Mouse (Mus musculus) limb, embryonic 15.5 days (tissue): ENCODE results near the gene Cdk11b. TPM values are rescaled to one million over a fixed set of nuclear protein-coding genes. Genes with fewer than 3 reads are reported as not detected.
"Not testable (repeated sequence)": the region's sequence is repeated elsewhere in the genome, so short reads cannot be mapped to it uniquely, and the experiment has no call there.

Source experiments
- ATAC-seq: fragments of 200-750 bp; cut with Nextera tagmentation; 2 replicates; pipeline ENCODE4 v1.8.0; 2017; ENCODE audit warnings: low read depth, moderate TSS enrichment; ENCODE audit not compliant: insufficient number of reproducible peaks, low FRiP score, low TSS enrichment
- H3K27ac ChIP-seq: fragments of 300-500 bp; sonication (generic); 2 replicates; pipeline ENCODE4 v1.5.1; 2015; ENCODE audit warnings: moderate library complexity, mild to moderate bottlenecking, inconsistent platforms
- H3K27me3 ChIP-seq: fragments of 300-500 bp; sonication (generic); 2 replicates; pipeline ENCODE4 v1.6.1; 2015; ENCODE audit warnings: inconsistent platforms
- H3K36me3 ChIP-seq: fragments of 300-500 bp; sonication (generic); 2 replicates; pipeline ENCODE4 v1.6.1; 2015; ENCODE audit warnings: inconsistent platforms
- H3K4me1 ChIP-seq: fragments of 300-500 bp; sonication (generic); 2 replicates; pipeline ENCODE4 v1.6.1; 2015; ENCODE audit warnings: inconsistent platforms
- H3K4me2 ChIP-seq: fragments of 300-500 bp; sonication (generic); 2 replicates; pipeline ENCODE4 v1.6.1; 2015; ENCODE audit warnings: mild to moderate bottlenecking, inconsistent platforms
- H3K4me3 ChIP-seq: fragments of 300-500 bp; sonication (generic); 2 replicates; pipeline ENCODE4 v1.5.1; 2015; ENCODE audit warnings: mild to moderate bottlenecking, inconsistent platforms
- H3K9ac ChIP-seq: fragments of 300-500 bp; sonication (generic); 2 replicates; pipeline ENCODE4 v1.6.1; 2015; ENCODE audit warnings: inconsistent platforms
- H3K9me3 ChIP-seq: fragments of 300-500 bp; sonication (generic); 2 replicates; pipeline ENCODE4 v1.6.1; 2016; ENCODE audit warnings: inconsistent platforms
- WGBS: fragments of 180-500 bp; shearing (Covaris S2); methylation state at CpG from one replicate; pipeline ENCODE4 v1.1.7; 2015; 5-methylcytosine and 5-hydroxymethylcytosine counted together
- polyA plus RNA-seq: library from polyadenylated mRNA; unstranded; fragments of >200 nt; fragmentation: Nextera tagmentation; extraction: Ambion mirVana; gene quantifications from 2 replicates; pipeline ENCODE4 v1.2.1, GENCODE M21; 2015

Cdk11b gene
- polyA plus RNA-seq, 1 experiment from 2014 or later, result 58.8 TPM

DNA sequence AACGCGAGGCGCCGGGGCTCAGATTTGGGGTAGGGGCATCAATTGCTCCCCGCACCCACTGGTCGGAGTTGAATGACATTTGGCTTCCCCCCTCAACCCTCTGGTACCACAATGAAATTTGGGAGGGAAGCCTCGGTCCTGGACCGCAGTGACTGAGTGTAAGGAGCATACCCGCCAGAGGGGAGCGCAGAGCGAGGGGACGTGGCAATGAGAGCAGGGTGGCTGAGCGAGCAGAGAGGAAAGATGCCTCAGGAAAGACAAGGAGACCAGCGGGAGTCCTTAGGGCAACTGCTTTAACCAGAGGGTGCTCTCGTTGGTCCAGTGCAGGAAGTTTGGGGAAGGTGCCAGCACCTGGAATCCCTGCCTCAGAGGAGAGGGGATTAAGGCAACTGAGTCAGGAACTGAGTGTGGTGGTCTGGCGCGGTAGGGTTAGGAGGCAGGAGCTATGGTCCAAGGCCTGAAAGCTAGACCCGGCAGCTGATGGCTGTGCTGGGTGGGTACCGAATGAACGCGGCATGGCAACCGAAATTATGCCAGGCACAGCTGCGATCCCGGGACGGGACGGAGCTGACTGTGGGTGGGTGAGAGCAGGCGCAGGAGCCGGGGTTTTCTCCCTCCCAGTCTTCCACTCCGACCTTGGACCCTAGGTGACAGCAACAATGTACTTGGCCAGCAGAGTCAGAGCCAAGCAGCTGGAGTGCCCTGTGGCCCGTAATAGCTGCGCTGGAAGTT lies 29.0 kb downstream of the Cdk11b start:
- 3% methylated on average over 31 of the region's 31 CpGs for WGBS
- peaks cover 59% of the 10 kb centered on the region for H3K36me3 ChIP-seq
- peak overlapping the region; percentile 92 for H3K4me2 ChIP-seq

DNA sequence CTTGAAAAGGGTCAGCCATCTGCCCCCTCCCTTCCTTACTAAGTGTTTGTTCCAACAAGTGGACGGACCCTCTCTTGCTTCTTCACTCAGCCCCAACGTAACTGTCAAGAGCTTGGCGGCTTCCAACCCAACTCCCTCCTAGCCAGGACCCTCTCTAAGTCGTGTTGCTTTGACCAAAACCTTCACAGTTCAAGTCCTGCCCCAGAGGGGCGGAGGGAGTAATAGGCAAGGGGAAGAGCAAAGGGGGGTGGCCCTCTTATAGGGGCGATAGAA lies 29.5 kb downstream of the Cdk11b start:
- H3K4me3 ChIP-seq, result peak overlapping the region; percentile 46
- peaks cover 59% of the 10 kb centered on the region for H3K36me3 ChIP-seq
- H3K27me3 ChIP-seq, result peaks cover 62% of the 10 kb centered on the region
- H3K9ac ChIP-seq, result peak overlapping the region; percentile 14; the same call in 1 of the 2 replicates
- H3K27ac ChIP-seq, result no peak overlapping the region
- H3K4me2 ChIP-seq, result peak overlapping the region; percentile 92
- no peaks in the 10 kb centered on the region for H3K9me3 ChIP-seq
- peaks cover 43% of the 10 kb centered on the region for H3K4me1 ChIP-seq
- whole genome bisulfite sequencing, result 3% methylated on average over 6 of the region's 6 CpGs
- no peak for ATAC-seq

More for the DNA sequence above, 29.0 kb downstream of the Cdk11b start:
- Histone ChIP-seq H3K4me1 (peaks cover 43% of the 10 kb centered on the region), H3K9ac (peak overlapping the region; percentile 57), H3K27me3 (peaks cover 62% of the 10 kb centered on the region), H3K4me3 (peak overlapping the region; percentile 46), H3K9me3 (no peaks in the 10 kb centered on the region), H3K27ac (peak overlapping the region; percentile 33; the same call in 1 of the 2 replicates)
- 0 out of 2 replicates have a peak, but pooled peaks have one; percentile 30 for ATAC-seq

GRCm38 (mm10) chr4:155654456-155655298 lies 30.0 kb downstream of the Cdk11b start:
- Histone ChIP-seq H3K36me3 (peaks cover 59% of the 10 kb centered on the region), H3K27me3 (peaks cover 62% of the 10 kb centered on the region), H3K4me1 (peaks cover 43% of the 10 kb centered on the region), H3K9me3 (no peaks in the 10 kb centered on the region), H3K4me3 (peak overlapping the region; percentile 46), H3K9ac (peak overlapping the region; percentile 44), H3K4me2 (peak overlapping the region; percentile 92), H3K27ac (no peak overlapping the region)
- ATAC-seq, result no peak
- 2% methylated on average over 52 of the region's 52 CpGs for WGBS

DNA sequence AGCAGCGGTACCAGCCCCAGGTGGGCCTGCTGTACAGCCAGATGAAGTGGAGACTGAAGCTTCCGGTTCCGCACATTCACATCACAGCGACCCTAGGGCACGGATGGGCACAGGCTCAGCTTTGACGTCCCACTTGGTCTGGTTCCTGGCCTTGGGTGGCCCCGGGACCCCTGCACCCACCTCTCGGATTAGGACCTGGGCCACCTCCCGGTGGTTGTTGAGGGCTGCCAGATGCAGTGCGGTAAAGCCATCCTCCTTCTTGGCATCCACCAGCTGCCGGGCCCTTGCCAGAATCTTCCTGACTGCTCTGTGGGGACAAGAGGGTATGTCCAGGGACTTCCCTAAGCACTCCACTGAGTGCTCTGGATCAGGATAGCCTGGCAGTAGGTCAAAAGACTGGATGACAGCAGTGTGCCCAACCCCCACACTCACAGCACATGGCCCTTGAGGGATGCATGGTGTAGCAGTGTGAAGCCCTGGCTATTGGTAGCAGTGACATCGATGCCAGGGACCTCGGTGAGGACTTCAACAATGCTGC lies 31.6 kb downstream of the Cdk11b start:
- Histone ChIP-seq H3K9ac (no peak overlapping the region), H3K27ac (no peak overlapping the region), H3K4me3 (no peak overlapping the region), H3K4me1 (peaks cover 43% of the 10 kb centered on the region), H3K27me3 (peaks cover 52% of the 10 kb centered on the region), H3K9me3 (no peaks in the 10 kb centered on the region), H3K4me2 (no peak overlapping the region), H3K36me3 (peaks cover 56% of the 10 kb centered on the region)
- WGBS, result 91% methylated on average over 13 of the region's 13 CpGs
- no peak for ATAC-seq

DNA sequence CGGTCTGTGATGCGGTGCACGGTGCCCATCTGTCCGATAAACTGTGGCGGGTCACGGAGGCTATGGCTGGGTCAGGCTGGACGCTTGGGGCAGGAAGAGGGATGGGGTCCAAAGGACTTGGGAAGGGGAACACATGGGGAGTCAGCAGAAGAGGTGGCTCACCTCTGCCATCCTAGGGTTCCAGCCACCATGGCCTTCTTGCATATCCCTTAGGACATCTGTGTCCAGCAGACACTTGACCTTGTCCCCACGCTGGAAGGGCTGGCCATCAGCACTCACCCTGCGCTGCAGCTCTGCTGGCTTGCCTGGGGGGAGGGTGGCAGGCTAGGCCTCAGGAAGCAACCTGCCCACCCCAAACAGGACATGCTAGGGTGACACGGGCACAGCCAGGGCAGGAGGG lies 34.3 kb downstream of the Cdk11b start:
- Histone ChIP-seq H3K36me3 (peaks cover 55% of the 10 kb centered on the region), H3K4me3 (no peak overlapping the region), H3K4me2 (no peak overlapping the region), H3K27ac (no peak overlapping the region), H3K4me1 (peaks cover 17% of the 10 kb centered on the region), H3K27me3 (peaks cover 27% of the 10 kb centered on the region), H3K9ac (no peak overlapping the region), H3K9me3 (no peaks in the 10 kb centered on the region)
- 93% methylated on average over 10 of the region's 10 CpGs for WGBS
- no peak for ATAC-seq

GRCm38 (mm10) chr4:155660641-155661040 lies 36.0 kb downstream of the Cdk11b start:
- H3K4me3 ChIP-seq, result no peak overlapping the region
- no peak overlapping the region for H3K9ac ChIP-seq
- no peak for ATAC-seq
- no peak overlapping the region for H3K4me2 ChIP-seq
- H3K27ac ChIP-seq, result no peak overlapping the region
- H3K27me3 ChIP-seq, result peaks cover 10% of the 10 kb centered on the region
- 0 out of 2 replicates have a peak, but pooled peaks cover under 1% of the 10 kb centered on the region for H3K4me1 ChIP-seq
- H3K36me3 ChIP-seq, result peaks cover 70% of the 10 kb centered on the region
- H3K9me3 ChIP-seq, result no peaks in the 10 kb centered on the region
- 85% methylated on average over 12 of the region's 12 CpGs for WGBS

GRCm38 (mm10) chr4:155666903-155667302 lies 42.2 kb downstream of the Cdk11b start:
- Histone ChIP-seq H3K4me2 (no peak overlapping the region), H3K4me3 (no peak overlapping the region), H3K36me3 (peaks cover 30% of the 10 kb centered on the region), H3K4me1 (peaks cover 12% of the 10 kb centered on the region), H3K9me3 (no peaks in the 10 kb centered on the region), H3K27ac (no peak overlapping the region), H3K27me3 (no peaks in the 10 kb centered on the region), H3K9ac (no peak overlapping the region)
- ATAC-seq, result no peak

DNA sequence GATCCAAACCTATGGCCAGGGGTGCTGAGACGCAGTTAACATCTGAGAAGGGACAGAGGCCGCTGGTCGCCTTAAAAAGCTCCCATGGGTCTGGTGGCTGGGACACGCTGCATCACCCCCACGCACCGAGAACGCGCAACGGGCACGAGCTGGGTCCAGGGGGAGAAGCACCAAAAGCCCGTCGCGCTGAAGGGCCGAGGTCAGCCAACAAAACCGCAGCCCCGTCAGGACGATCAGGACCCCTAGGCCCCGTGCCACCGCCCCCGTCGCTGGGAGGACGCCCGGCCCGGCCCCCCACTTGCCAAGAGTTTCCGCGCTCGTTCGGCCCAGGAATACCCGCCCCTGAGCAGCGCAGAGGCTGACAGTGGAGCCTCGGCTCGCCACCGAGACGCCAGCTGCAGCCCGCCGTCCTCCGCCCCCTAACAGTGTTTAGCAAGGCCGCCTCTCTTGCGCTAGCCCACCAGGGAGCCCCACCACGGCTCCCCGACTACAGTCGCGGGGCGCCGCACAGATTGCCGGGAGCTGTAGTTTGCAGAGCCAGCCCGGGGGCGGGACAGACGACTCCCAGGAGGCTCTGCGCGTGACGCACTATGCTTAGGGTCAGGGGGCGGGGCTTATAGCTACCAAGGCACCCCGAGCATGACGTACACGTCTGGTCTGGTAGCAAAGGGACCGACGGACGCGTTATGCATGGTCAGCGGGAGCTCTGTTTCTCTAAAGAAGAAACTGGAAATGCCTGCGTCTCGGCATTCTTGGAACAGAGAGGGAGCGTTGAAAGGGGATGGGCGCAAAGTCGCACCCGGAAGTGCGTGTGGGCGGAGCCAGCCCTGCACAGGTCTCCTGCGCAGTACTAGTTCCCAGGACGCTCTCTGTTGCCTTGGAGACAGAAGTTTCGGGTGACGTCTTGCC lies 44.3 kb downstream of the Cdk11b start, which contains the start of gene Mib2:
Gene Mib2 (minus strand): TSS at position 510 of the 909 bp plus-strand sequence.
- H3K4me1 ChIP-seq, result peaks cover 12% of the 10 kb centered on the region
- H3K4me3 ChIP-seq, result peak within 1 kb of the TSS; percentile 66
- peak within 1 kb of the TSS; percentile 65 for H3K9ac ChIP-seq
- no peaks in the 10 kb centered on the region for H3K27me3 ChIP-seq
- peaks cover 24% of the 10 kb centered on the region for H3K36me3 ChIP-seq
- H3K9me3 ChIP-seq, result no peaks in the 10 kb centered on the region
- ATAC-seq, result peak; percentile 99
- peak within 1 kb of the TSS; percentile 73 for H3K4me2 ChIP-seq
- WGBS, result under 1% methylated on average over 73 of the region's 73 CpGs
- H3K27ac ChIP-seq, result peak within 1 kb of the TSS; percentile 80

DNA sequence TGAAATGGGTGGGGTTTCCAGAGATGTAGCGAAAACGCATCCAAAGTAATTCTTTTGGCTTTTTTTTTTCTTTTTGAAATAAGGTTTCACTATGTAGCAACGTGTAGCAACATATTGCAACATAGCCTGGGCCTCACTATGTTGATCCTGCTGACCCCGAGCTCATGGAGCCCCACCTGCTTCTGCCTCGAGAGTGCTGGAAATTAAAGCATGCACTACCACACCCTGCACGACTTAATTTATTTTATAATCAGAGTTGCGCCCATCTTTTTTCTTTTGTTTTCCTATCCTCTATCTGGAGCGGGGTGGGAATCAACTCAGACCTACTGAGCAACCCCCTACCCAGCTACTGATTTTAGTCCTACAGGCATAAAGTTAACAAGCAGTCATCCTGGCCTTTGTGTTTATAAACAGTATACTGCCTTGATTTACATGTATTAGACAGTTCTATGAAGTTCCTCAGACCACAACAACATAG lies 45.0 kb downstream of the Cdk11b start:
- no peak for ATAC-seq
- Histone ChIP-seq H3K4me3 (peak overlapping the region; percentile 66), H3K36me3 (peaks cover 18% of the 10 kb centered on the region), H3K9me3 (no peaks in the 10 kb centered on the region), H3K27ac (peak overlapping the region; percentile 80), H3K27me3 (no peaks in the 10 kb centered on the region), H3K4me1 (peaks cover 12% of the 10 kb centered on the region), H3K9ac (peak overlapping the region; percentile 26; the same call in 1 of the 2 replicates), H3K4me2 (peak overlapping the region; percentile 73)
- 1% methylated on average over 8 of the region's 8 CpGs for WGBS

DNA sequence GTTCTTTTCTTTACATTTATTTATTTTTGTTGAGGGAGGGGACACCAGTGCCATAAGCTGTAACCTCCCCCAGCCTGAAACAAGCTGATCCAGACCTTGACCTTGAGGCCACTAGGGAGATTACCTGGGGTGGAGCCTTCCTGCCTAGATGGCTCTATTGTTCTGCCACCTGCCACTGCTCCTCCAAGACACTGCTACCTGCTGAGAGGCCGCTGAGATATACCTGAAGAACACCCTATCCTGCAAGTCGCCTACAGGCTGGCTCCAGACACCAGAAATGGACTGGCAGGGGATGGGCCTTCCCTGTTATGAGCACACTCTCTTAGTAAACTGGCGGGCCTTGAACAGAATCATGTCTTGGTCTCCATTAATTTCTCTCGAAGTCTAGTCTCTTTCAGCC lies 45.6 kb downstream of the Cdk11b start:
- H3K4me3 ChIP-seq, ATAC-seq, H3K9me3 ChIP-seq, H3K27ac ChIP-seq, H3K27me3 ChIP-seq, H3K9ac ChIP-seq, H3K4me2 ChIP-seq: not testable (repeated sequence)
- Histone ChIP-seq H3K36me3 (peaks cover 12% of the 10 kb centered on the region), H3K4me1 (peaks cover 12% of the 10 kb centered on the region)
- 63% methylated on average over 4 of the region's 4 CpGs for WGBS

- ATAC-seq, result no peak
- H3K27me3 ChIP-seq, result no peaks in the 10 kb centered on the region
- no peaks in the 10 kb centered on the region for H3K9me3 ChIP-seq
- no peak overlapping the region for H3K9ac ChIP-seq
- H3K4me3 ChIP-seq, result no peak overlapping the region
- H3K4me2 ChIP-seq, result no peak overlapping the region
- no peak overlapping the region for H3K27ac ChIP-seq
- peaks cover 10% of the 10 kb centered on the region for H3K4me1 ChIP-seq
- no peaks in the 10 kb centered on the region for H3K36me3 ChIP-seq
- WGBS, result 47% methylated on average over 2 of the region's 2 CpGs
Measured at GRCm38 (mm10) chr4:155672082-155672481, 47.4 kb downstream of the Cdk11b start.
